Mouse (Mus musculus) small intestine, adult 2 months (tissue): ENCODE results near the gene Rai1. TPM values are rescaled to one million over a fixed set of nuclear protein-coding genes. Genes with fewer than 3 reads are reported as not detected.

Experiments
- H3K27ac ChIP-seq: fragments of 200-500 bp; 2 replicates; pipeline ENCODE4 v1.5.1; 2012; ENCODE audit warnings: low read depth, low read length, control low read depth, inconsistent platforms; ENCODE audit not compliant: insufficient read depth
- H3K27me3 ChIP-seq: fragments of 200-500 bp; 2 replicates; pipeline ENCODE4 v1.6.1; 2012; ENCODE audit warnings: mild to moderate bottlenecking, moderate library complexity, low read length, inconsistent platforms; ENCODE audit not compliant: control insufficient read depth, insufficient read depth
- H3K36me3 ChIP-seq: fragments of 200-500 bp; 2 replicates; pipeline ENCODE4 v1.6.1; 2012; ENCODE audit warnings: mild to moderate bottlenecking, low read length, control low read depth, inconsistent platforms; ENCODE audit not compliant: control insufficient read depth, insufficient read depth
- H3K4me1 ChIP-seq: fragments of 200-500 bp; 2 replicates; pipeline ENCODE4 v1.6.1; 2012; ENCODE audit warnings: low read length, inconsistent platforms, mixed read lengths; ENCODE audit not compliant: control insufficient read depth, insufficient read depth, insufficient read length
- H3K4me3 ChIP-seq: fragments of 200-500 bp; 2 replicates; pipeline ENCODE4 v1.5.1; 2012; ENCODE audit warnings: low read depth, mild to moderate bottlenecking, control low read depth, inconsistent platforms, low read length, moderate library complexity
- CTCF ChIP-seq: fragments of 200-500 bp; IDR thresholded peaks from 2 replicates; pipeline ENCODE4 v1.5.1; 2012; ENCODE audit warnings: low read depth, mild to moderate bottlenecking, control low read depth, inconsistent platforms, low read length, moderate library complexity, mixed read lengths; ENCODE audit not compliant: insufficient replicate concordance, insufficient read length; ENCODE audit errors: extremely low read depth
- POLR2A ChIP-seq: fragments of 200-500 bp; IDR thresholded peaks from 2 replicates; pipeline ENCODE4 v1.6.1; 2012; ENCODE audit warnings: low read depth, mild to moderate bottlenecking, control low read depth, inconsistent platforms, low read length, moderate library complexity
- WGBS: fragments of 180-500 bp; shearing (Covaris S2); methylation state at CpG from one replicate; pipeline ENCODE4 v1.1.7; 2018; 5-methylcytosine and 5-hydroxymethylcytosine counted together
- polyA plus RNA-seq: library from polyadenylated mRNA; depleted of rRNA; stranded (reverse); fragments of >200 nt; gene quantifications from 2 replicates; pipeline ENCODE4 v1.2.3, GENCODE M21; 2012

Gene Rai1
- polyA plus RNA-seq, 1 experiment: 24.3 TPM

GRCm38 (mm10) chr11:60222469-60223236 lies 117.8 kb downstream of the Rai1 start, which contains the start of gene Srebf1:
Gene Srebf1, minus strand, starts transcription at chr11:60222581.
- 2% methylated on average over 46 of the region's 46 CpGs for WGBS
- Histone ChIP-seq H3K27ac (peak within 1 kb of the TSS; percentile 73), H3K4me3 (peak within 1 kb of the TSS; percentile 77), H3K4me1 (peaks cover 26% of the 10 kb centered on the region), H3K27me3 (no peaks in the 10 kb centered on the region), H3K36me3 (0 out of 2 replicates have a peak, but pooled peaks cover 7% of the 10 kb centered on the region)
- TF ChIP-seq POLR2A (no peak), CTCF (peak; percentile 33; the same call in 1 of the 2 replicates)

- Histone ChIP-seq H3K4me3 (no peak overlapping the region), H3K4me1 (peaks cover 13% of the 10 kb centered on the region), H3K27ac (no peak overlapping the region), H3K36me3 (0 out of 2 replicates have a peak, but pooled peaks cover 8% of the 10 kb centered on the region), H3K27me3 (no peaks in the 10 kb centered on the region)
- 67% methylated on average over 4 of the region's 4 CpGs for WGBS
- no peak for TF ChIP-seq CTCF
- no peak for TF ChIP-seq POLR2A
Observed at GRCm38 (mm10) chr11:60224676-60225075, 119.9 kb downstream of the Rai1 start.

- Histone ChIP-seq H3K27me3 (no peaks in the 10 kb centered on the region), H3K27ac (no peak overlapping the region), H3K36me3 (0 out of 2 replicates have a peak, but pooled peaks cover 8% of the 10 kb centered on the region), H3K4me3 (no peak overlapping the region), H3K4me1 (peaks cover 18% of the 10 kb centered on the region)
- TF ChIP-seq CTCF: no peak
- no peak for TF ChIP-seq POLR2A
- 88% methylated on average over 1 of the region's 1 CpGs for WGBS
Observed at GRCm38 (mm10) chr11:60225874-60226273, 121.1 kb downstream of the Rai1 start.

- no peaks in the 10 kb centered on the region for H3K27me3 ChIP-seq
- 85% methylated on average over 3 of the region's 3 CpGs for WGBS
- 0 out of 2 replicates have a peak, but pooled peaks cover 8% of the 10 kb centered on the region for H3K36me3 ChIP-seq
- H3K4me3 ChIP-seq: no peak overlapping the region
- no peak overlapping the region for H3K27ac ChIP-seq
- peaks cover 16% of the 10 kb centered on the region for H3K4me1 ChIP-seq
- TF ChIP-seq CTCF: no peak
- no peak for TF ChIP-seq POLR2A
Observed at GRCm38 (mm10) chr11:60228525-60228924, 123.7 kb downstream of the Rai1 start.

- WGBS: 44% methylated on average over 13 of the region's 13 CpGs
- no peaks in the 10 kb centered on the region for H3K27me3 ChIP-seq
- TF ChIP-seq CTCF (no peak), POLR2A (no peak)
- H3K4me3 ChIP-seq: no peak overlapping the region
- peaks cover 22% of the 10 kb centered on the region for H3K4me1 ChIP-seq
- peak overlapping the region; percentile 57 for H3K27ac ChIP-seq
- H3K36me3 ChIP-seq: 0 out of 2 replicates have a peak, but pooled peaks cover 8% of the 10 kb centered on the region
Observed at GRCm38 (mm10) chr11:60229821-60230220, 125.0 kb downstream of the Rai1 start.

- Histone ChIP-seq H3K4me1 (peaks cover 25% of the 10 kb centered on the region), H3K4me3 (no peak overlapping the region), H3K36me3 (0 out of 2 replicates have a peak, but pooled peaks cover 8% of the 10 kb centered on the region), H3K27ac (peak overlapping the region; percentile 57), H3K27me3 (no peaks in the 10 kb centered on the region)
- no peak for TF ChIP-seq CTCF
- no peak for TF ChIP-seq POLR2A
- 89% methylated on average over 7 of the region's 7 CpGs for WGBS
Observed at GRCm38 (mm10) chr11:60230512-60230911, 125.7 kb downstream of the Rai1 start.

GRCm38 (mm10) chr11:60231326-60231725 lies 126.5 kb downstream of the Rai1 start:
- 91% methylated on average over 3 of the region's 3 CpGs for WGBS
- Histone ChIP-seq H3K27me3 (no peaks in the 10 kb centered on the region), H3K36me3 (0 out of 2 replicates have a peak, but pooled peaks cover 8% of the 10 kb centered on the region), H3K27ac (no peak overlapping the region), H3K4me1 (peaks cover 25% of the 10 kb centered on the region), H3K4me3 (no peak overlapping the region)
- TF ChIP-seq POLR2A (no peak), CTCF (no peak)
